Mouse (Mus musculus): Measurements from ENCODE around the gene Gm49342.

GRCm38 (mm10) chr14:50925111-50925920 is 19.0 kb upstream of the Gm49342 start:
- no peak for TF ChIP-seq CTCF (IDR thresholded peaks at IDR 0.05; ENCODE audit: low read depth)
- no peak for TF ChIP-seq EP300 (IDR thresholded peaks at IDR 0.05; ENCODE audit: low read depth)
